Mouse (Mus musculus) thymus, postnatal 10 days (tissue): ENCODE results near the gene Six6.

Experiments used
- DNase-seq, 2 experiments: peaks; one replicate each; pipeline ENCODE4 v3.0.0; 2021; ENCODE audit warnings: low spot score in 2 of 2

Gene Six6

GRCm38 (mm10) chr12:72957829-72958424 lies 18.2 kb downstream of the Six6 start:
- no peak for DNase-seq

GRCm38 (mm10) chr12:72958446-72958845 lies 18.8 kb downstream of the Six6 start:
- no peak for DNase-seq

GRCm38 (mm10) chr12:72962761-72963160 lies 23.1 kb downstream of the Six6 start:
- no peak for DNase-seq

GRCm38 (mm10) chr12:72967541-72967940 lies 27.8 kb downstream of the Six6 start:
- no peak for DNase-seq

GRCm38 (mm10) chr12:72970620-72971019 lies 30.9 kb downstream of the Six6 start:
- DNase-seq = no peak

GRCm38 (mm10) chr12:72973161-72973560 lies 33.5 kb downstream of the Six6 start:
- peak in 1 of 2 experiments; percentile 47 for DNase-seq

GRCm38 (mm10) chr12:72976172-72976571 lies 36.5 kb downstream of the Six6 start:
- DNase-seq = no peak

- DNase-seq = peak; percentile 38 to 71
These were observed 37.0 kb downstream of the Six6 start for GRCm38 (mm10) chr12:72976718-72977117.

- no peak for DNase-seq
These were observed 38.2 kb downstream of the Six6 start for GRCm38 (mm10) chr12:72977851-72978250.

GRCm38 (mm10) chr12:72979236-72979635 lies 39.5 kb downstream of the Six6 start:
- no peak for DNase-seq

GRCm38 (mm10) chr12:72982616-72983015 lies 42.9 kb downstream of the Six6 start:
- no peak for DNase-seq

- DNase-seq = no peak
These were observed 43.6 kb downstream of the Six6 start for GRCm38 (mm10) chr12:72983071-72983857.
